Mouse (Mus musculus): Measurements from ENCODE around the gene Atp9a.

DNA sequence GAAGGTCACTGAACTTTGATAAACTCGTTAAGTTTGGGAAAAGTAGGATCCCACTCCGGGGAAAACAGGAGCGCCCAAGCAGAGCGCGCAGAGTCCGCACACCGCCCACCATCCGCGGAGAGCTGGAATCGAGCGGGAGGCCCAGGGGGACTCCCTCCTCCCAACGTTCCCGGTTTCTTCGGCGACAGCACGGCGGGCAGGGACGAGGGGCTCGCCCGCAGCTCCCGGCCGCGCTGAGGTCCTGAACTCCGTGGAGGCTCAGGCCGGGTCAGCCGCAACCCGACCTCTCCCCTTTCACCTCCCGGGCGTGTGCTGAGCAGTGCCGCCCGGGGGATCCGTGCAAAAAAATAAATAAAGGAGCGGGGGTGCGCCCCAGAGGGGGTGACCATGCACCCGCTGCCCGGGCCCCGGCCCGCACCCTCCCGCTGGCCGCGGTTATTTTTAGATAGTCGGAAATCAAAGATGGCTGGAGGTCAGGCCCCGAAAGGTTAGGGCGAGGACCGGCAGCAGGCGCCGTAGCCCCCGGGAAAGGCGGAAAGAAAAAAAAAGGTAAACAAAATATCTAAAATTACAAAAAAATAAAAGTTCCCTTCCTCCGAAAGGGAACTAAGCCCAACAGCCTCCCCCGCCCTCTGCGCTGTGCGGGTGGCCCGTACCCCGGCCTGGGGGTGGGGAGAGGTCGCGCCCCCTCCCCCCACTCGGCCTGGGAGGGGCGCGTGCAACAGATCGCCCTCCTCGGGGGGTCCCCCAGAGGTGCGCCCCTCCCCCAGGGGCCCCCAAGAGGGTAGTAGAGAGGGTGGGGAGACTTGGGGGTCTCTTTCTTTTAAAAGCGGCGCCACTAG, 23.7 kb upstream of the Atp9a start:
- no peak for TF ChIP-seq CTCF (IDR thresholded peaks at IDR 0.05; ENCODE audit: low read depth)
- no peak for TF ChIP-seq EP300 (IDR thresholded peaks at IDR 0.05; ENCODE audit: low read depth)

All from liver, embryonic 14.5 days (tissue).